Mouse (Mus musculus): ENCODE data around the gene Pfkfb4. TPM values are rescaled to one million over a fixed set of nuclear protein-coding genes. Genes with fewer than 3 reads are reported as not detected.
A peak's percentile ranks its signal among the peaks of the same experiment; 100 is the strongest.

Gene Pfkfb4
- polyA plus RNA-seq, 1 experiment from 2014 or later = 14.4 TPM

GRCm38 (mm10) chr9:109003201-109003600 lies 11.6 kb downstream of the Pfkfb4 start:
- no peak overlapping the region for H3K4me3 ChIP-seq (ENCODE audit: low read depth, low read length)
- no peak overlapping the region for H3K9ac ChIP-seq (ENCODE audit: low read length)
- ATAC-seq (ENCODE audit: insufficient read depth, low FRiP score, low TSS enrichment) = no peak
- no peak overlapping the region for H3K4me2 ChIP-seq (ENCODE audit: low read depth)
- 51% methylated on average over 2 of the region's 2 CpGs for WGBS
- H3K36me3 ChIP-seq (ENCODE audit: control insufficient read depth, insufficient read depth, low read length) = 0 out of 2 replicates have a peak, but pooled peaks cover 2% of the 10 kb centered on the region
- peak; percentile 45 for DNase-seq (ENCODE audit: low spot score)
- no peaks in the 10 kb centered on the region for H3K9me3 ChIP-seq (ENCODE audit: control insufficient read depth, low read length)
- H3K27me3 ChIP-seq (ENCODE audit: control insufficient read depth, insufficient read depth, low read length) = no peaks in the 10 kb centered on the region
- no peak overlapping the region for H3K27ac ChIP-seq (ENCODE audit: low read depth, low read length)
- no peaks in the 10 kb centered on the region for H3K4me1 ChIP-seq (ENCODE audit: control insufficient read depth, insufficient read depth, low read length)

- no peak for ATAC-seq (ENCODE audit: insufficient read depth, low FRiP score, low TSS enrichment)
These were observed 15.6 kb downstream of the Pfkfb4 start for GRCm38 (mm10) chr9:109007025-109007780.

GRCm38 (mm10) chr9:109008081-109008480 lies 16.5 kb downstream of the Pfkfb4 start:
- no peaks in the 10 kb centered on the region for H3K27me3 ChIP-seq (ENCODE audit: control insufficient read depth, insufficient read depth, low read length)
- ATAC-seq (ENCODE audit: insufficient read depth, low FRiP score, low TSS enrichment) (no peak), DNase-seq (ENCODE audit: low spot score) (no peak)
- no peak overlapping the region for H3K4me2 ChIP-seq (ENCODE audit: low read depth)
- no peak overlapping the region for H3K27ac ChIP-seq (ENCODE audit: low read depth, low read length)
- WGBS = 81% methylated on average over 9 of the region's 9 CpGs
- H3K9ac ChIP-seq (ENCODE audit: low read length) = no peak overlapping the region; the same call in 1 of the 2 replicates
- H3K36me3 ChIP-seq (ENCODE audit: control insufficient read depth, insufficient read depth, low read length) = 0 out of 2 replicates have a peak, but pooled peaks cover 2% of the 10 kb centered on the region
- H3K4me1 ChIP-seq (ENCODE audit: control insufficient read depth, insufficient read depth, low read length) = no peaks in the 10 kb centered on the region
- H3K4me3 ChIP-seq (ENCODE audit: low read depth, low read length) = no peak overlapping the region
- H3K9me3 ChIP-seq (ENCODE audit: control insufficient read depth, low read length) = no peaks in the 10 kb centered on the region

More at GRCm38 (mm10) chr9:109007025-109007780, 15.6 kb downstream of the Pfkfb4 start:
- 87% methylated on average over 21 of the region's 21 CpGs for WGBS
- DNase-seq (ENCODE audit: low spot score) = no peak
- Histone ChIP-seq H3K4me1 (ENCODE audit: control insufficient read depth, insufficient read depth, low read length) (no peaks in the 10 kb centered on the region), H3K9ac (ENCODE audit: low read length) (no peak overlapping the region), H3K9me3 (ENCODE audit: control insufficient read depth, low read length) (no peaks in the 10 kb centered on the region), H3K27me3 (ENCODE audit: control insufficient read depth, insufficient read depth, low read length) (no peaks in the 10 kb centered on the region), H3K4me2 (ENCODE audit: low read depth) (no peak overlapping the region), H3K4me3 (ENCODE audit: low read depth, low read length) (no peak overlapping the region), H3K27ac (ENCODE audit: low read depth, low read length) (no peak overlapping the region), H3K36me3 (ENCODE audit: control insufficient read depth, insufficient read depth, low read length) (0 out of 2 replicates have a peak, but pooled peaks cover 2% of the 10 kb centered on the region)

- Histone ChIP-seq H3K27me3 (ENCODE audit: control insufficient read depth, insufficient read depth, low read length) (no peaks in the 10 kb centered on the region), H3K4me2 (ENCODE audit: low read depth) (no peak overlapping the region), H3K27ac (ENCODE audit: low read depth, low read length) (no peak overlapping the region), H3K4me3 (ENCODE audit: low read depth, low read length) (no peak overlapping the region), H3K36me3 (ENCODE audit: control insufficient read depth, insufficient read depth, low read length) (0 out of 2 replicates have a peak, but pooled peaks cover 2% of the 10 kb centered on the region), H3K9me3 (ENCODE audit: control insufficient read depth, low read length) (no peaks in the 10 kb centered on the region), H3K9ac (ENCODE audit: low read length) (no peak overlapping the region), H3K4me1 (ENCODE audit: control insufficient read depth, insufficient read depth, low read length) (no peaks in the 10 kb centered on the region)
- 78% methylated on average over 10 of the region's 10 CpGs for WGBS
- DNase-seq (ENCODE audit: low spot score) = no peak
- no peak for ATAC-seq (ENCODE audit: insufficient read depth, low FRiP score, low TSS enrichment)
These were observed 17.5 kb downstream of the Pfkfb4 start for GRCm38 (mm10) chr9:109008994-109009635.

GRCm38 (mm10) chr9:109009636-109010315 lies 18.2 kb downstream of the Pfkfb4 start:
- Histone ChIP-seq H3K9me3 (ENCODE audit: control insufficient read depth, low read length) (no peaks in the 10 kb centered on the region), H3K27me3 (ENCODE audit: control insufficient read depth, insufficient read depth, low read length) (no peaks in the 10 kb centered on the region), H3K27ac (ENCODE audit: low read depth, low read length) (no peak overlapping the region), H3K4me1 (ENCODE audit: control insufficient read depth, insufficient read depth, low read length) (no peaks in the 10 kb centered on the region), H3K9ac (ENCODE audit: low read length) (no peak overlapping the region), H3K4me2 (ENCODE audit: low read depth) (no peak overlapping the region), H3K36me3 (ENCODE audit: control insufficient read depth, insufficient read depth, low read length) (0 out of 2 replicates have a peak, but pooled peaks cover 2% of the 10 kb centered on the region), H3K4me3 (ENCODE audit: low read depth, low read length) (no peak overlapping the region)
- WGBS = 58% methylated on average over 17 of the region's 17 CpGs
- DNase-seq (ENCODE audit: low spot score) (no peak), ATAC-seq (ENCODE audit: insufficient read depth, low FRiP score, low TSS enrichment) (no peak)

GRCm38 (mm10) chr9:109010316-109010690 lies 18.7 kb downstream of the Pfkfb4 start:
- Histone ChIP-seq H3K27ac (ENCODE audit: low read depth, low read length) (no peak overlapping the region), H3K36me3 (ENCODE audit: control insufficient read depth, insufficient read depth, low read length) (0 out of 2 replicates have a peak, but pooled peaks cover 2% of the 10 kb centered on the region), H3K4me2 (ENCODE audit: low read depth) (no peak overlapping the region), H3K27me3 (ENCODE audit: control insufficient read depth, insufficient read depth, low read length) (no peaks in the 10 kb centered on the region), H3K4me3 (ENCODE audit: low read depth, low read length) (no peak overlapping the region), H3K4me1 (ENCODE audit: control insufficient read depth, insufficient read depth, low read length) (no peaks in the 10 kb centered on the region), H3K9me3 (ENCODE audit: control insufficient read depth, low read length) (no peaks in the 10 kb centered on the region), H3K9ac (ENCODE audit: low read length) (no peak overlapping the region)
- ATAC-seq (ENCODE audit: insufficient read depth, low FRiP score, low TSS enrichment) (no peak), DNase-seq (ENCODE audit: low spot score) (no peak)
- WGBS = 88% methylated on average over 14 of the region's 14 CpGs

- Histone ChIP-seq H3K9ac (ENCODE audit: low read length) (no peak overlapping the region), H3K27ac (ENCODE audit: low read depth, low read length) (no peak overlapping the region), H3K27me3 (ENCODE audit: control insufficient read depth, insufficient read depth, low read length) (no peaks in the 10 kb centered on the region), H3K4me2 (ENCODE audit: low read depth) (no peak overlapping the region), H3K36me3 (ENCODE audit: control insufficient read depth, insufficient read depth, low read length) (no peaks in the 10 kb centered on the region), H3K4me1 (ENCODE audit: control insufficient read depth, insufficient read depth, low read length) (no peaks in the 10 kb centered on the region), H3K9me3 (ENCODE audit: control insufficient read depth, low read length) (no peaks in the 10 kb centered on the region), H3K4me3 (ENCODE audit: low read depth, low read length) (no peak overlapping the region)
- DNase-seq (ENCODE audit: low spot score) = no peak
- WGBS = 70% methylated on average over 8 of the region's 8 CpGs
- no peak for ATAC-seq (ENCODE audit: insufficient read depth, low FRiP score, low TSS enrichment)
These were observed 23.8 kb downstream of the Pfkfb4 start for GRCm38 (mm10) chr9:109015397-109015796.

- Histone ChIP-seq H3K9ac (ENCODE audit: low read length) (no peak overlapping the region), H3K27ac (ENCODE audit: low read depth, low read length) (no peak overlapping the region), H3K27me3 (ENCODE audit: control insufficient read depth, insufficient read depth, low read length) (no peaks in the 10 kb centered on the region), H3K4me1 (ENCODE audit: control insufficient read depth, insufficient read depth, low read length) (no peaks in the 10 kb centered on the region), H3K4me2 (ENCODE audit: low read depth) (no peak overlapping the region), H3K4me3 (ENCODE audit: low read depth, low read length) (no peak overlapping the region), H3K36me3 (ENCODE audit: control insufficient read depth, insufficient read depth, low read length) (no peaks in the 10 kb centered on the region), H3K9me3 (ENCODE audit: control insufficient read depth, low read length) (no peaks in the 10 kb centered on the region)
- ATAC-seq (ENCODE audit: insufficient read depth, low FRiP score, low TSS enrichment) (no peak), DNase-seq (ENCODE audit: low spot score) (no peak)
- 51% methylated on average over 11 of the region's 11 CpGs for WGBS
These were observed 25.5 kb downstream of the Pfkfb4 start for GRCm38 (mm10) chr9:109016973-109017604.

All from neural tube, embryonic 11.5 days (tissue).